Mouse (Mus musculus) G1E (cell line): Measurements from ENCODE around the gene Rbmx.

Experiments used
- CTCF ChIP-seq: IDR thresholded peaks from 2 replicates; pipeline ENCODE4 v1.5.1; 2012; ENCODE audit warnings: low read depth, low read length, inconsistent platforms, mixed read lengths
- GATA1 ChIP-seq: IDR thresholded peaks from 2 replicates; pipeline ENCODE4 v1.6.1; 2012; ENCODE audit warnings: borderline replicate concordance, low read length, inconsistent platforms, mixed read lengths
- POLR2AphosphoS5 ChIP-seq: IDR thresholded peaks from 2 replicates; pipeline ENCODE4 v1.6.1; 2012; ENCODE audit warnings: low read depth, low read length, inconsistent platforms; ENCODE audit not compliant: insufficient replicate concordance

DNA sequence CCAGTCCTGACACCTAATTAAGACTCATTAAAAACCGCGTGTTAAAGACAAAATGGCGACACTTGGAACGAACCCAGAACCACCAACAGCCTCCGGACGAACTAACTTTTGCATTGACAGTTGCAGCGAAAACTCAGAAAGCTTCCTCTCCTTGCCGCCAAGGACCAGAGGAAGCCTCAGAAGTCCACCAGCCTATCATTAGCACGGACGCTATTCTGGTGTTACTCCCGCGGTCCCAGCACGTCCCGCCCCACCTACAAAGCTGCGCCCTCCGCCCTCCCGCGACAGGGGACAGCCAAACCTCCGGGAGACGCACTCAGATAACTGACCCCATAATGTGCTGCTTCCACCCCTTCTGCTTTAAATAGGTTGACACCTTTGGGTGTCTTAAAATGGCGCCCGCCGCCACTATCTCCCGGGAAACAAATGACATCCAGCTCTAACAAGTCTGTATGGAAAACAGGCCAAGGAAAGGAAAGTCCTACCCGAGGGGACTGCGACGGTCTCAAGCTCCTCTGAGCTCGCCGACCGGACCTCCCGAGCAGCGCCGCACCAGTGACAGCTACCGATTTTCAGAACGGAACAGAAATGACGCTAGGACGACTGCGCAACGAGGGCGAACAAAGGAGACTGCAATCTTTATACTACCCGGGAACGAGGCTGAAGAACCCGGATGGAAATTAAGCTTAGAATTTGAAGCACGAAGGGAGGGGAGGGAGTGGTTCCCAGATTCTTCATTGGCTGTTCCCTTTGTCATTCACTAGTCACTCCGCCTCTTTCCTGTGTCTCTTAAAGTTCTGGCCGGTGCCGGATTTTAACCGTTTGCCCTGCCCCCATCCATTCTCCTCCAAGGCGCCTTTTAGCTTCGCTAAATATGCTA lies at the start of gene Rbmx:
- TF ChIP-seq CTCF (no peak), POLR2AphosphoS5 (no peak), GATA1 (no peak)
